Mouse (Mus musculus): ENCODE measurements around the gene Gm3285. TPM values are rescaled to one million over a fixed set of nuclear protein-coding genes. Genes with fewer than 3 reads are reported as not detected.
A peak's percentile ranks its signal among the peaks of the same experiment; 100 is the strongest.

Gm3285 gene
- total and polyA plus RNA-seq, 3 experiments: not detected

GRCm38 (mm10) chr10:77867546-77867945, 5.8 kb downstream of the Gm3285 start:
- Histone ChIP-seq H3K36me3 (replicated peaks in 1 of 2; ENCODE audit: control insufficient read depth in 1 of 2, insufficient read depth in 1 of 2, low read length in 1 of 2) (no peaks in the 10 kb centered on the region), H3K27ac (ENCODE audit: insufficient read depth, low read depth) (no peak overlapping the region), H3K9ac (ENCODE audit: insufficient read depth, low read depth) (no peak overlapping the region), H3K79me2 (replicated peaks; ENCODE audit: control insufficient read depth, extremely low read depth, insufficient read depth, poor library complexity, severe bottlenecking) (no peaks in the 10 kb centered on the region), H3K4me1 (ENCODE audit: control insufficient read depth in 1 of 2, insufficient read depth in 2 of 2) (peaks cover 5 to 6% of the 10 kb centered on the region in 2 experiments), H3K4me3 (replicated peaks in 1 of 3; ENCODE audit: low read depth in 2 of 3, low read length in 2 of 3, poor library complexity in 1 of 3) (no peak overlapping the region), H3K9me3 (replicated peaks; ENCODE audit: low read length) (peaks cover 5% of the 10 kb centered on the region), H3K4me2 (ENCODE audit: insufficient read depth, low read depth, poor library complexity, severe bottlenecking) (no peak overlapping the region), H3K27me3 (replicated peaks) (peaks cover 54% of the 10 kb centered on the region)
- dilution Hi-C loops (cut with MboI; ENCODE audit: extremely low pct_ligation_motif_present, extremely low pct_unique_long_range_greater_than_20kb, low sequenced_read_pairs): no loop called here
- no peak for TF ChIP-seq ZC3H11A (IDR thresholded peaks at IDR 0.05; ENCODE audit: low read depth, low read length)
- TF ChIP-seq PAX5 (IDR thresholded peaks at IDR 0.05; ENCODE audit: low read length): no peak
- no peak for TF ChIP-seq RCOR1 (conservative IDR thresholded peaks at IDR 0.05; ENCODE audit: low read depth, low read length)
- no peak for TF ChIP-seq GABPA (IDR thresholded peaks at IDR 0.05; ENCODE audit: insufficient replicate concordance, low read depth, low read length)
- no peak for TF ChIP-seq NRF1 (IDR thresholded peaks at IDR 0.05; ENCODE audit: low read depth, low read length)
- TF ChIP-seq CHD1 (IDR thresholded peaks at IDR 0.05; ENCODE audit: low read depth, low read length): no peak
- TF ChIP-seq SMC3 (IDR thresholded peaks at IDR 0.05; ENCODE audit: low read depth, low read length): no peak
- in situ Hi-C loops (cut with MboI; ENCODE audit: low pct_ligation_motif_present, low pct_unique_long_range_greater_than_20kb, low sequenced_read_pairs): no loop called here
- DNase-seq (ENCODE audit: extremely low read depth): no peak

- H3K9ac ChIP-seq (ENCODE audit: insufficient read depth, low read depth): no peak overlapping the region
- dilution Hi-C loops (cut with MboI; ENCODE audit: extremely low pct_ligation_motif_present, extremely low pct_unique_long_range_greater_than_20kb, low sequenced_read_pairs) (no loop called here), in situ Hi-C loops (cut with MboI; ENCODE audit: low pct_ligation_motif_present, low pct_unique_long_range_greater_than_20kb, low sequenced_read_pairs) (no loop called here)
- H3K4me3 ChIP-seq (replicated peaks in 1 of 3; ENCODE audit: low read depth in 2 of 3, low read length in 2 of 3, poor library complexity in 1 of 3): no peak overlapping the region
- peaks cover 48% of the 10 kb centered on the region for H3K27me3 ChIP-seq (replicated peaks)
- H3K9me3 ChIP-seq (replicated peaks; ENCODE audit: low read length): peaks cover under 1% of the 10 kb centered on the region
- no peak for DNase-seq (ENCODE audit: extremely low read depth)
- peaks cover under 1 to 1% of the 10 kb centered on the region in 2 experiments; a peak in 3 of 4 replicates for H3K4me1 ChIP-seq (ENCODE audit: control insufficient read depth in 1 of 2, insufficient read depth in 2 of 2)
- no peaks in the 10 kb centered on the region for H3K36me3 ChIP-seq (replicated peaks in 1 of 2; ENCODE audit: control insufficient read depth in 1 of 2, insufficient read depth in 1 of 2, low read length in 1 of 2)
- no peak overlapping the region for H3K27ac ChIP-seq (ENCODE audit: insufficient read depth, low read depth)
- no peak for TF ChIP-seq BHLHE40 (IDR thresholded peaks at IDR 0.05; ENCODE audit: low read depth, low read length)
- H3K79me2 ChIP-seq (replicated peaks; ENCODE audit: control insufficient read depth, extremely low read depth, insufficient read depth, poor library complexity, severe bottlenecking): no peaks in the 10 kb centered on the region
- H3K4me2 ChIP-seq (ENCODE audit: insufficient read depth, low read depth, poor library complexity, severe bottlenecking): no peak overlapping the region
Observed at GRCm38 (mm10) chr10:77869651-77870050, 7.9 kb downstream of the Gm3285 start.

- no peaks in the 10 kb centered on the region for H3K4me1 ChIP-seq (ENCODE audit: control insufficient read depth in 1 of 2, insufficient read depth in 2 of 2)
- dilution Hi-C loops (cut with MboI; ENCODE audit: extremely low pct_ligation_motif_present, extremely low pct_unique_long_range_greater_than_20kb, low sequenced_read_pairs): no loop called here
- peaks cover 4% of the 10 kb centered on the region for H3K9me3 ChIP-seq (replicated peaks; ENCODE audit: low read length)
- no peak overlapping the region for H3K4me3 ChIP-seq (replicated peaks in 1 of 3; ENCODE audit: low read depth in 2 of 3, low read length in 2 of 3, poor library complexity in 1 of 3)
- no peak overlapping the region for H3K4me2 ChIP-seq (ENCODE audit: insufficient read depth, low read depth, poor library complexity, severe bottlenecking)
- DNase-seq (ENCODE audit: extremely low read depth): no peak
- TF ChIP-seq RAD21 (IDR thresholded peaks at IDR 0.05; ENCODE audit: low read depth, low read length) (peak; percentile 38), GABPA (IDR thresholded peaks at IDR 0.05; ENCODE audit: insufficient replicate concordance, low read depth, low read length) (no peak), USF2 (conservative IDR thresholded peaks at IDR 0.05; ENCODE audit: low read depth, low read length) (no peak), HCFC1 (IDR thresholded peaks at IDR 0.05; ENCODE audit: low read depth, low read length) (no peak), JUN (IDR thresholded peaks at IDR 0.05; ENCODE audit: insufficient read depth, low read depth, low read length) (no peak), CTCF (conservative IDR thresholded peaks at IDR 0.05 in 1 of 2, IDR thresholded peaks at IDR 0.05 in 1 of 2; ENCODE audit: low read depth in 2 of 2, low read length in 2 of 2) (peak in 1 of 2 experiments; percentile 59; a peak in 2 of 4 replicates), MAFK (IDR thresholded peaks at IDR 0.05; ENCODE audit: insufficient replicate concordance, low read length) (no peak), RCOR1 (conservative IDR thresholded peaks at IDR 0.05; ENCODE audit: low read depth, low read length) (no peak), SMC3 (IDR thresholded peaks at IDR 0.05; ENCODE audit: low read depth, low read length) (peak; percentile 35), MEF2A (IDR thresholded peaks at IDR 0.05; ENCODE audit: borderline replicate concordance, low read depth, low read length) (no peak), NELFE (IDR thresholded peaks at IDR 0.05; ENCODE audit: low read depth, low read length) (no peak), CHD2 (IDR thresholded peaks at IDR 0.05; ENCODE audit: low read length) (no peak)
- no peaks in the 10 kb centered on the region for H3K36me3 ChIP-seq (replicated peaks in 1 of 2; ENCODE audit: control insufficient read depth in 1 of 2, insufficient read depth in 1 of 2, low read length in 1 of 2)
- H3K9ac ChIP-seq (ENCODE audit: insufficient read depth, low read depth): no peak overlapping the region
- H3K27ac ChIP-seq (ENCODE audit: insufficient read depth, low read depth): no peak overlapping the region
- H3K27me3 ChIP-seq (replicated peaks): peaks cover 76% of the 10 kb centered on the region
- in situ Hi-C loops (cut with MboI; ENCODE audit: low pct_ligation_motif_present, low pct_unique_long_range_greater_than_20kb, low sequenced_read_pairs): loop anchor here (25.0 kb wide), 1 partner anchor 242 kb away; no protein-coding TSS in a partner anchor
- no peaks in the 10 kb centered on the region for H3K79me2 ChIP-seq (replicated peaks; ENCODE audit: control insufficient read depth, extremely low read depth, insufficient read depth, poor library complexity, severe bottlenecking)
Observed at GRCm38 (mm10) chr10:77878985-77879384, 17.2 kb downstream of the Gm3285 start.
